Mouse (Mus musculus): Measurements from ENCODE around the gene Esd. TPM values are rescaled to one million over a fixed set of nuclear protein-coding genes. Genes with fewer than 3 reads are reported as not detected.

The Esd gene
- polyA plus RNA-seq, 1 experiment from 2014 or later, result 357 TPM

DNA sequence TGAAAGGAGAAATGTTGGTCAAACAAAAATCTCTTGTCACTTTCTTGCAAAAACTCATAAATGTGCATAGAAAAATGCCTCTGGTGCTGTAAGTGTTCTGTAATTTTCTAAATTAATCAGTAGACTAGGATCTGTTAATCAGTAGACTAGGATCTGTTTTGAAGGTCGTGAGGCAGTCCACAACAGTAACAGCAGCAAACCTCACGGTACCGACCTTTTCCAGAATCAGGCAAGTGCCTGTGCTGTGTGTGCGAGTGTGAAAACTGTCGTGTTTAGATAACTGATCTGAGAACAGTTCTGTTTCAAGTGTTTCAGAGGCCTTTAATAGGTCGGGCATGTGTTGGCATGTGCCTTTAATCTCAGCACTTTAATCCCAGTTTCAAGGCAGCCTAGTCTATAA is 3.4 kb downstream of the Esd start:
- no peaks in the 10 kb centered on the region for H3K9me3 ChIP-seq
- H3K27me3 ChIP-seq, result no peaks in the 10 kb centered on the region
- no peak overlapping the region for H3K27ac ChIP-seq
- no peak overlapping the region for H3K4me2 ChIP-seq (replicated peaks)
- H3K36me3 ChIP-seq, result peaks cover 38% of the 10 kb centered on the region
- ATAC-seq (ENCODE audit: insufficient number of reproducible peaks, insufficient read depth, low FRiP score, low TSS enrichment), result no peak
- H3K9ac ChIP-seq, result no peak overlapping the region
- WGBS, result 78% methylated on average over 6 of the region's 6 CpGs
- no peak overlapping the region for H3K4me3 ChIP-seq
- H3K4me1 ChIP-seq, result peaks cover 11% of the 10 kb centered on the region; the same call in 1 of the 2 replicates

DNA sequence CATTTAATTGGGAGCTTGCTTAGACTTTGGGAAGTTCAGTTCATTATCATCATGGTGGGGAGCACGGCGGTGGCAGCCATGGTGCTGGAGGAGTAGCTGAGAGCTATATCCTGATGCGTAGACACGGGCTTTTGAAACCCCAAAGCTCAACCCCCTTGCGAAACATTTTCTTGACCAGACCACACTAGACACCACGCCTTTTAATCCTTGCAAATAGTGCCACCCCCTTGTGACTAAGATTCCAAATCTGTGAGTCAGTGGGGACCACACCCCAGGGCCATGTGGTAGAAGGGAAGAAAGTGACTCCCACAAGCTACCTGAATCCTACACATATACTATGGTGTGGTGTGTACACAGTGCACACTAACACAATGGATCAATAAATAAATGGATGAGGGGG is 4.8 kb downstream of the Esd start:
- Histone ChIP-seq H3K9me3 (no peaks in the 10 kb centered on the region), H3K4me1 (peaks cover 11% of the 10 kb centered on the region; the same call in 1 of the 2 replicates), H3K4me2 (replicated peaks) (no peak overlapping the region), H3K36me3 (peaks cover 45% of the 10 kb centered on the region), H3K4me3 (no peak overlapping the region), H3K27me3 (no peaks in the 10 kb centered on the region), H3K27ac (no peak overlapping the region), H3K9ac (no peak overlapping the region)
- 93% methylated on average over 6 of the region's 6 CpGs for WGBS
- no peak for ATAC-seq (ENCODE audit: insufficient number of reproducible peaks, insufficient read depth, low FRiP score, low TSS enrichment)

DNA sequence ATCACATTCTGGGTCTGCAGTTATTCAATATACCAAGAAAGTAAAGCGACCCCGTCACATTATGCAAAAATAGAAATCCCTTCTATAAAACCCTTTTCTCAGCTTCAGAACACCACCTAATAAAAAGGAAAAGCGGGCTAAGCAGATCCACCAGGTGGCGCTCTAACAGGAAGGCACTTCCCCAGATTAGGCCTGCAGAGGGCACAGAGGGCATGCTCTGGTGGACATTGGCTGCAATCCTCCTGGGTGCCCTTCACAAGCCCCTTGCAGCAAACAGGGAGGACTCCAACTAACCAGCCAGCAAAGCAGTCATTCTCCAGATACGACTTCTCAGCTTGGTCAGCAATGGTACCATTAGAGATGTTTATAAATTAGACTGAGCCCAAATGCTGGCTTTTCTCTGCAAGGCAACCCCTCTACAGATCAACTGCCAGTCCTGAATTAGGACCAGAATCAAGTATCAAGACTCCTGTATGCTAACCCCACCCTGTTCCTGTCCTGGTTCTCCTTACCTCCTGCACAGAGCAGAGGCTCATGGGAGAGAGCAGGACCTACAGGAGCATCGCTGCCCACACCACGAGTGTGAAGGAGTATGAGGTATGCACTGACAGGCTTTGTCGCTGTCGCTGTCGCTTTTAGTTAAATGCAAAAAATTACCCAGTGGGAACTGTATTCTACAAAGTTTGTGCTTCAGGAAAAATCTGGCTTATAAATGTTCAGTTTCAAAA is 32.3 kb downstream of the Esd start:
- Histone ChIP-seq H3K9me3 (no peaks in the 10 kb centered on the region), H3K27ac (no peak overlapping the region), H3K36me3 (peaks cover 9% of the 10 kb centered on the region; the same call in 1 of the 2 replicates), H3K9ac (no peak overlapping the region), H3K4me2 (replicated peaks) (no peak overlapping the region), H3K4me3 (no peak overlapping the region), H3K4me1 (no peaks in the 10 kb centered on the region), H3K27me3 (no peaks in the 10 kb centered on the region)
- WGBS, result 59% methylated on average over 10 of the region's 10 CpGs
- no peak for ATAC-seq (ENCODE audit: insufficient number of reproducible peaks, insufficient read depth, low FRiP score, low TSS enrichment)

DNA sequence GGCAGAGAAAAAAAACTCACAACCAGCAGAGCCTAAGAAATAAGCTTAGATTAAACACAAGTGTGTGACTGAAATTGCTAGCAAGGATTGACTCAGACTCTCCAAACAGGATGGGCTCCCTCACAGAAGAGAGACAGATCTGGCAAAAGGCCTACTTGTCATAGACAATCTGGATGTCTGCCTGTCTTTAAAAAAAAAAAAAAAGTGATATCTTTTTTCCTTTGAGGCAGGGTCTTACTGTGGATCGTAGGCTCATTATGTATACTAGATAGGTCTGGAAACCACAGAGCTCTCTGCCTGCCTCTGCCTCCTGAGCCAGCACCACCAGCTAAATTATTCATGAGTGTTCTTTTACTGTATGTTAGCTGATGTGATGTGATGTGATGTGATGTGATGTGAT is 35.8 kb downstream of the Esd start:
- Histone ChIP-seq H3K9me3 (0 out of 2 replicates have a peak, but pooled peaks cover 5% of the 10 kb centered on the region), H3K4me1 (no peaks in the 10 kb centered on the region), H3K36me3 (peaks cover 26% of the 10 kb centered on the region), H3K4me3 (no peak overlapping the region), H3K9ac (no peak overlapping the region), H3K27me3 (no peaks in the 10 kb centered on the region), H3K4me2 (replicated peaks) (no peak overlapping the region), H3K27ac (no peak overlapping the region)
- ATAC-seq (ENCODE audit: insufficient number of reproducible peaks, insufficient read depth, low FRiP score, low TSS enrichment), result no peak
- 72% methylated on average over 1 of the region's 1 CpGs for WGBS

DNA sequence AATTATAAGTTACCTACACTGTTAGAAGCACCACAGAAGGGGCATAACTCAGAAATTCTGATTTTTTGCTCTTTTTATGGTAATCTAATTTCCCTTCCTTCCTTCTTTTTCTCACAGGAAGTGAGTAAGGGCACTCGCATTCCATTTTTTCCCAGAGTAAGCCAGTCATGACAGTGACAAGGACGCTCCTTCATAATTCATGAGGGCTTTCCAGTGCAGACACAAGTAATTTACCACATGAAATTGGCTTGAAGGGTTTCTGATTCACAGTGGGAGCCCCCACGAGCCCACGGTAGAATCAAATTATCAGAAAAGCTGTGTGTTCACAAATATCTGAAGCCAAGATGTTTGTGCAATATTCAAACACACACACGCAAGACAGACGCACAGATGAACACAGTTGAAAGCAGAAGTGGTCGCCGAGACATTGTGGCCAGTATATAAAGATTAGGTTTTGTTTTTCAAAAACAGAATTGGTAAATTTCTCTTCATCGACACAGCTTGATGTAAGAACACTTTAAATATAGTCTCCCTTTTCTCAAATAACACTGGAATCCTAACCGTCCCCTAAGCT is 42.0 kb downstream of the Esd start:
- H3K36me3 ChIP-seq, result peaks cover 26% of the 10 kb centered on the region
- no peak overlapping the region for H3K4me2 ChIP-seq (replicated peaks)
- no peaks in the 10 kb centered on the region for H3K4me1 ChIP-seq
- no peak for ATAC-seq (ENCODE audit: insufficient number of reproducible peaks, insufficient read depth, low FRiP score, low TSS enrichment)
- H3K27me3 ChIP-seq, result no peaks in the 10 kb centered on the region
- 0 out of 2 replicates have a peak, but pooled peaks cover 5% of the 10 kb centered on the region for H3K9me3 ChIP-seq
- 72% methylated on average over 10 of the region's 10 CpGs for WGBS
- H3K27ac ChIP-seq, result no peak overlapping the region
- no peak overlapping the region for H3K4me3 ChIP-seq
- H3K9ac ChIP-seq, result no peak overlapping the region

DNA sequence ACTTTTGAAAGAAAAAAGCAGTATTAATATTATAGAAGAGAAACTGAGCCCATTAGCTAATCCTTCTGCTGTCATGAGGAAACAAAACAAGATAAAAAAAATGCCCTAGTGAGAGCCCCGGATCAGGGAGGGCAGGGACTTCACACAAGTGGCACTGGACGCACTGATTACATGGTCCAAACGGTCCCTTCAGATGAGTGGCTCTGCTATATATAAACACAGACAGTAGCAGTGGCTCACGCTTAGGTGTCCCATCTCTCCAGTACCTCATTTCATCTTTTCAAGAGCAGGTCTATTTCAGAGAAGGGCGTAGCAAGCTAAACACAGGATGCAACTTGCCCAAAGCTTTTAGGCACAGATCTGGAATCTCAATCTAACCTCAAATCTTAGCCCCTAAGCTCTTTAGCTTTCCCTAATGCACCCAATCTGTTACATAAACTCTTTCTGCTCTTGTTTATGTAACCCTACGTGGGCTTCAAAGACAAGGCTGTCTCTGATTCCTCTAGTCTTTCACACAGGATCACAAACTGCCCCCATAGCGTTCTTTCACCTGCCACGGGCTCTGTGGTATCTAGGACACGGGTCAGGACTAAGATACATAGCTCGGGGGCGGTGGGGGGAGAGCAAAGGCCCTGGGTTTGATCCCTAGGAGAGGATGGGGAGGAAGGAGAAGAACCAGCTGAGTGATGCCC is 52.3 kb downstream of the Esd start:
- H3K4me1 ChIP-seq, result 0 out of 2 replicates have a peak, but pooled peaks cover under 1% of the 10 kb centered on the region
- H3K4me2 ChIP-seq (replicated peaks), result no peak overlapping the region
- H3K27ac ChIP-seq, result no peak overlapping the region
- H3K9ac ChIP-seq, result no peak overlapping the region
- H3K27me3 ChIP-seq, result no peaks in the 10 kb centered on the region
- no peak for ATAC-seq (ENCODE audit: insufficient number of reproducible peaks, insufficient read depth, low FRiP score, low TSS enrichment)
- 79% methylated on average over 11 of the region's 11 CpGs for WGBS
- no peaks in the 10 kb centered on the region for H3K9me3 ChIP-seq
- H3K36me3 ChIP-seq, result peaks cover 23% of the 10 kb centered on the region
- no peak overlapping the region for H3K4me3 ChIP-seq

DNA sequence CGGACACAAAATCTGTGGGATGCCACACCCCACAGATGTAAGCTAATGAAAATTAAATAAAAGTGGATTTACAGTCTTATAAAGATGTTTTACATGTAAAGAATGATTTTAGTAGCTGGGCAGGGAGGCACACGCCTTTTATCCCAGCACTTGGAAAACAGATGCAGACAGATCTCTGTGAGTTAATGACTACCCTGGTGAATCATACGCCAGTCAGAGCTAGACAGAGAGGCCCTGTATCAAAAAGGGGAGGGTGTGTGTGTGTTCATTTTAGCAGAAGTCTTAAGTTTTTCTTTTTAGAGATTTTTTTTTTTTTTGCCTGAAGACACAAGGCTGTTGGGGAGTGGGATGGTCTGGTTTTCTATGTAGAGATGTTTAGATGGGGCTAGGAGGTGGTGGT is 55.6 kb downstream of the Esd start:
- H3K4me3 ChIP-seq, result no peak overlapping the region
- WGBS, result 84% methylated on average over 3 of the region's 3 CpGs
- ATAC-seq (ENCODE audit: insufficient number of reproducible peaks, insufficient read depth, low FRiP score, low TSS enrichment), result no peak

DNA sequence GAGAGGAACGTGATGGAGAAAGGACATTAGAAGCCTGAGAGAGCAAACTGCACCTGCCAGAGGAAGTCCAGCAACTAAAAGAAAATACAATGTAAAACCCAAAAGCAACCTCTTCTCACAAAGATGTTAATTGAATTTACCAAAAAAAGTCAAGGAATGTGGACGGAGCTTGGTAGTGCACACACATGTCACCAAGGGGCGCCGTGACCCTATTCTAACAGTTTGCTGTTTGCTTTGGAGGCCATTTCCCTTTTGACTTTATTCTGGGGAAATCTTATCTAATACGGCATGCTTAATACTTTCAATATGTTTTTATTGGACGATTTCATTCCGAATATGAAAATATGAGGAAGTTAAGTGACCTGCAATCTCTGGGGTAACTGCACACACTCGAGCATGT is 56.7 kb downstream of the Esd start:
- 59% methylated on average over 8 of the region's 8 CpGs for WGBS
- Histone ChIP-seq H3K4me2 (replicated peaks) (no peak overlapping the region), H3K27me3 (no peaks in the 10 kb centered on the region), H3K36me3 (peaks cover 16% of the 10 kb centered on the region; the same call in 1 of the 2 replicates), H3K4me1 (0 out of 2 replicates have a peak, but pooled peaks cover 3% of the 10 kb centered on the region), H3K4me3 (no peak overlapping the region), H3K9ac (no peak overlapping the region), H3K27ac (no peak overlapping the region), H3K9me3 (no peaks in the 10 kb centered on the region)
- no peak for ATAC-seq (ENCODE audit: insufficient number of reproducible peaks, insufficient read depth, low FRiP score, low TSS enrichment)

More for the DNA sequence above, 55.6 kb downstream of the Esd start:
- Histone ChIP-seq H3K36me3 (peaks cover 23% of the 10 kb centered on the region), H3K9me3 (no peaks in the 10 kb centered on the region), H3K27ac (no peak overlapping the region), H3K4me1 (0 out of 2 replicates have a peak, but pooled peaks cover 3% of the 10 kb centered on the region), H3K9ac (no peak overlapping the region), H3K27me3 (no peaks in the 10 kb centered on the region), H3K4me2 (replicated peaks) (no peak overlapping the region)

DNA sequence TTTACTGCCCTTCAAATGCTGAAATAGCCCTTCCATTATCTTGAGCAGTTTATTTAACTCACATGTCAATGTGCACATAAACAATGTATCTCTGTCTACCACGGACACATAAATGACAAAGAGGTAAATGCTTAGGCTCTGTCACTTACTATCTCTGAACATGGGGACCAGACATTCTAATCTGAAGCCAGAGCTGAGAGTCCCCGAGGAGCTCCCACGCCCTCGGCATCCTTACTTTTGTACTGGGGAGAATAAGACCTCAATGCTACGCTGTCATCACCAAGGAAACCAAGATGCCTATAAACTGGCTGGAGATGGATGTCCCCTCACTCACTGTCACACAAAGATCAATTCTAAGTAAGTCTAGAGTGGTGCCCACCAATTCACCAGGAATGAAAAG is 58.4 kb downstream of the Esd start:
- H3K4me1 ChIP-seq, result 0 out of 2 replicates have a peak, but pooled peaks cover 3% of the 10 kb centered on the region
- no peaks in the 10 kb centered on the region for H3K27me3 ChIP-seq
- no peak overlapping the region for H3K4me2 ChIP-seq (replicated peaks)
- ATAC-seq (ENCODE audit: insufficient number of reproducible peaks, insufficient read depth, low FRiP score, low TSS enrichment), result no peak
- H3K9me3 ChIP-seq, result no peaks in the 10 kb centered on the region
- H3K36me3 ChIP-seq, result peaks cover 6% of the 10 kb centered on the region
- no peak overlapping the region for H3K27ac ChIP-seq
- no peak overlapping the region for H3K4me3 ChIP-seq
- WGBS, result 78% methylated on average over 5 of the region's 5 CpGs
- H3K9ac ChIP-seq, result no peak overlapping the region

DNA sequence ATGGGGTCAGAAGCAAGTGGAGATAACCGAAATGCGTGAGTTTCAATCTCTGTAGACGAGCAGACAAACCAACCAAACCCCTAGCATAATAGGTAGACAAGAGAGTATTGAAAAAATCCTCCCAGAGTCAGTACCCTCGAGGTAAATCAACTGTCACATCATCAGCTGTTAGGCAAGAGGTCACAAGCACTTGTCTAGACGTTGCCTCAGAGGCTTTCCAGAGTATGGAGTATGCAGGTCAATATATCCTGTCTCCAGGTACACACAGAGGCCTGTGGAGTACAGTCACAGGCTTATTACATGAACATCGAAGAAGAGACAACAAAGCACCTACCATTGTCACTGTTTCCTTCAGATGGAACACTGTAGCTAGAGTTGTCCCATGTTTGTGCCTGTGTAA is 60.7 kb downstream of the Esd start:
- no peaks in the 10 kb centered on the region for H3K9me3 ChIP-seq
- H3K9ac ChIP-seq, result no peak overlapping the region
- no peak overlapping the region for H3K4me3 ChIP-seq
- 72% methylated on average over 6 of the region's 6 CpGs for WGBS
- 0 out of 2 replicates have a peak, but pooled peaks cover 3% of the 10 kb centered on the region for H3K4me1 ChIP-seq
- H3K4me2 ChIP-seq (replicated peaks), result no peak overlapping the region
- H3K36me3 ChIP-seq, result peaks cover 4% of the 10 kb centered on the region; the same call in 1 of the 2 replicates
- no peak for ATAC-seq (ENCODE audit: insufficient number of reproducible peaks, insufficient read depth, low FRiP score, low TSS enrichment)
- no peaks in the 10 kb centered on the region for H3K27me3 ChIP-seq
- no peak overlapping the region for H3K27ac ChIP-seq

DNA sequence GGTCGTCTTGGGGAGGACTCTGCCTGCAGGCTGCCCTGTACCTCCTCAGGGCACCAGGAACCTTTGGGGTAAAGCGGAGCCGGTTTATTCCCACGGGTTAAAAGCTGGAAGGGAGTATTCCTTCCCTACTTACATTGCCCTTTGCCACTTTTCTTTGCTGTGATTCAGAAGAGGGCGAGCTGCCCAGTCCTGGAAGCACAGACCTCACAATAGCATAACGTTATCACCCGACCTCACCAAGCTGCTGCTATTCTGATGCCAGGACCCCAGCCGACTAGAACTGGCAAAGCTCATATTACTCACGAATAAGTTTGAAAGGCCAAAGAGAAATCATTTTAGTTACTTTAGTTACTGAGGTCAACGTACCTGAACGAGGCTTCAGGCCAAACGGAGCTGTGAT is 62.8 kb downstream of the Esd start:
- no peak overlapping the region for H3K4me3 ChIP-seq
- no peaks in the 10 kb centered on the region for H3K4me1 ChIP-seq
- 77% methylated on average over 12 of the region's 12 CpGs for WGBS
- H3K27ac ChIP-seq, result no peak overlapping the region
- H3K27me3 ChIP-seq, result no peaks in the 10 kb centered on the region
- no peak for ATAC-seq (ENCODE audit: insufficient number of reproducible peaks, insufficient read depth, low FRiP score, low TSS enrichment)
- H3K36me3 ChIP-seq, result peaks cover 4% of the 10 kb centered on the region; the same call in 1 of the 2 replicates
- no peaks in the 10 kb centered on the region for H3K9me3 ChIP-seq
- no peak overlapping the region for H3K4me2 ChIP-seq (replicated peaks)
- no peak overlapping the region for H3K9ac ChIP-seq

All from embryonic facial prominence, embryonic 12.5 days (tissue).